Mouse (Mus musculus) monocyte, adult 59 days (primary cell): ENCODE measurements around the gene Psmd14. TPM values are rescaled to one million over a fixed set of nuclear protein-coding genes. Genes with fewer than 3 reads are reported as not detected.

Source experiments
- total RNA-seq, 2 experiments: library from RNA; stranded (reverse); gene quantifications; one replicate each; pipeline ENCODE4 v1.2.4; 2023

The Psmd14 gene
- 10 to 100 TPM; 57.8 to 58.5 TPM for total RNA-seq

DNA sequence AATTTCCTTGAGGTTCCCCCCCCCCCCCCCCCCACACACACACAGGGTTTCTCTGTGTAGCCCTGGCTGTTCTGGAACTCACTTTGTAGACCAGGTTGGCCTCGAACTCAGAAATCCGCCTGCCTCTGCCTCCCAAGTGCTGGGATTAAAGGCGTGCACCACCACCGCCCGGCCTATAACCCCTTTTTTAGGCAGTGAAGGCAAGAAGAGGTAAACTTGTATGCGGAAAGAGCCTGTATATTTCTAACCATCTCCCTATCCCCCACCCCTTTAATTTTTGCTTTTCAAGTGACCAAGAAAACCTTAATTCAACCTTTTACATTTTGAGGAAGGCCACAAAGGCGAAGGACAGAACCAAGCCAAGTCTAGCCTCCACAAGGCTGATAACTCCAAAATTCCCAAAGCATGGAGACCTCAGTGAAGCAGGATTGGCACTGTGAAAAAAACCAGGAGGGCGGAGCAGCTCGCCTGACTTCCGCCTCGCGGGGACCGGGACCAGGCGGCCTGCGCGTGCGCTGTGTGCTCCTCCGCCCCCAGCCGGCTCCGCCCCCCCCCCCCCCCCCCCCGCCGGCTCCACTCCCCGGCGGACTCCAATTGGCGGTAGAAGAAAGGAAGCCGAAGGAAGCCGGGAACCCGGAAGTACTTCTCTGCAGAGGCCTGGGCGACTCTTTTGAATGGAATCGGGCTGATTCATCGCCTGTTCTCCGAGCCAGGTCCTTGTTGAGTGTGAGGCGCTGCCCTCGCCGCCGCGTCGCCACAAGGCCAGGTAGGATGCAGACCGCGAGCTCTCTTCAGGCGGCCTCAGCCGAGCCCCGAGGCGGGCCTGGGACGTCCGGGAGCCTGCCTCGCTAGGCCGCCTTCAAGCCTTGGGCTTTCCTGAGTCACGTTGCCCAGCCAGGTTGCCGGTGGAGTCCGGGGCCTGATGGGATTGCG is at the start of gene Psmd14:
Psmd14 (plus strand) TSS at position 587 of the 933 bp plus-strand sequence.

DNA sequence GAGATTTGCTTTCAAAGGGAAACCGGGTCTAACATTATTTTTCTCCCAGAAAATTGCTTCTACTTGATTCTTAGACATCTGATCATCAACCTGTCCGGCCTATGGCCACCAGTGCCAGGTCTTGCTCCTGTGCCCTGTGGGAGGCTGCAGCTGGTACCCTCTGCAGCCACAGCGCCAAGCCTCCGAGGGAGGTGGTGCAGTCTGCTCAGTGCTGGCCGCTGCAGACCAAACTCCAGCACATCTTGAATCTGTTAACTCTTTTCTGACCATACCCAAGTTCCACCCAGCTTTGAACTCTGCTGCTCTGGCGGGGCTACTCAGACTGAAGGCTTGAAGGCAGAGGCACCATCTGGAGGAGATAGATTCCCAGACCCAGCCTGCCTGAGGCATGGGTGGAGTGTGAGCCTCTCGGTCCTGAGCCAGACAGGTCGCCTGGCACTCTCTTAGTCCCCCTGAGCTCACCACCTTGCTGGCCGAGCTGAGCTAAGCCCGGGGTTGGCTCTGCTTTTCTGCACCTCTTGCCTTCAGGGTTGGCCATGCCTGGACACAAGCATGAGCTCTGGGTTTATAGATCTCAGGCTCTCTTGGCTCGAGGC is 91.3 kb downstream of the Psmd14 start, which contains the start of gene Tbr1:
Tbr1 (plus strand) TSS at position 275 of the 596 bp plus-strand sequence.

Other genes starting within 250 kb of the Psmd14 start
- gene Tank, start 133.1 kb upstream of the Psmd14 start, total RNA-seq: 100 to 1,000 TPM in 1 of 2 experiments, 10 to 100 TPM in 1; 86.7 to 102 TPM
- gene Tbr1, start 91.2 kb downstream of the Psmd14 start, total RNA-seq: 1 to 10 TPM in 1 of 2 experiments, under 1 TPM in 1; 0.39 to 1.1 TPM